Mouse (Mus musculus) heart, embryonic 14.5 days (tissue): ENCODE data around the gene Samhd1. TPM values are rescaled to one million over a fixed set of nuclear protein-coding genes. Genes with fewer than 3 reads are reported as not detected.

Experiments
- ATAC-seq: fragments of 200-750 bp; cut with Nextera tagmentation; 2 replicates; pipeline ENCODE4 v1.8.0; 2017; ENCODE audit warnings: low read depth, moderate TSS enrichment; ENCODE audit not compliant: insufficient number of reproducible peaks, insufficient read depth, low FRiP score
- H3K27ac ChIP-seq, 2 experiments: fragments of 200-500 bp in 1 of 2; fragments of 300-500 bp in 1 of 2; sonication (generic) in 1 of 2; replicated peaks in 1 of 2; 2 replicates each; pipeline ENCODE4 v1.5.1; 2012 to 2014; ENCODE audit warnings: low read depth in 2 of 2, low read length in 2 of 2, control low read depth in 1 of 2, mild to moderate bottlenecking in 1 of 2, mixed read lengths in 1 of 2; ENCODE audit not compliant: control insufficient read depth in 1 of 2, insufficient read depth in 1 of 2
- H3K27me3 ChIP-seq: fragments of 300-500 bp; sonication (generic); 2 replicates; pipeline ENCODE4 v1.6.1; 2014; ENCODE audit warnings: mild to moderate bottlenecking, low read length, control low read depth; ENCODE audit not compliant: control insufficient read depth, insufficient read depth
- H3K36me3 ChIP-seq: fragments of 300-500 bp; sonication (generic); 2 replicates; pipeline ENCODE4 v1.6.1; 2014; ENCODE audit warnings: mild to moderate bottlenecking, control low read depth, low read length, mixed read lengths; ENCODE audit not compliant: control insufficient read depth, insufficient read depth
- H3K4me1 ChIP-seq, 2 experiments: fragments of 200-500 bp in 1 of 2; fragments of 300-500 bp in 1 of 2; sonication (generic) in 1 of 2; 2 replicates each; pipeline ENCODE4 v1.6.1; 2012 to 2014; ENCODE audit warnings: low read length in 2 of 2, control low read depth in 1 of 2, mixed read lengths in 1 of 2; ENCODE audit not compliant: control insufficient read depth in 2 of 2, insufficient read depth in 2 of 2
- H3K4me2 ChIP-seq: fragments of 300-500 bp; sonication (generic); 2 replicates; pipeline ENCODE4 v1.6.1; 2014; ENCODE audit warnings: mild to moderate bottlenecking, low read length
- H3K4me3 ChIP-seq, 2 experiments: fragments of 200-500 bp in 1 of 2; fragments of 300-500 bp in 1 of 2; sonication (generic) in 1 of 2; 2 replicates each; pipeline ENCODE4 v1.5.1; 2012 to 2014; ENCODE audit warnings: low read length in 2 of 2, mild to moderate bottlenecking in 2 of 2, control low read depth in 1 of 2, low read depth in 1 of 2, moderate library complexity in 1 of 2; ENCODE audit not compliant: control insufficient read depth in 1 of 2, insufficient read depth in 1 of 2
- H3K9ac ChIP-seq: fragments of 300-500 bp; sonication (generic); 2 replicates; pipeline ENCODE4 v1.6.1; 2014; ENCODE audit warnings: mild to moderate bottlenecking, low read length
- H3K9me3 ChIP-seq: fragments of 300-500 bp; sonication (generic); 2 replicates; pipeline ENCODE4 v1.6.1; 2016; ENCODE audit warnings: low read length, control low read depth; ENCODE audit not compliant: control insufficient read depth
- WGBS: fragments of 180-500 bp; shearing (Covaris S2); extraction: QIAGEN DNeasy Blood & Tissue Kit; methylation state at CpG from one replicate; pipeline ENCODE4 v1.1.7; 2014; 5-methylcytosine and 5-hydroxymethylcytosine counted together
- polyA plus RNA-seq: library from polyadenylated mRNA; unstranded; fragments of >200 nt; fragmentation: Nextera tagmentation; extraction: Ambion mirVana; gene quantifications from 2 replicates; pipeline ENCODE4 v1.2.1, GENCODE M21; 2014

Samhd1 gene
- polyA plus RNA-seq, 1 experiment from 2014 or later: 18.3 TPM

DNA sequence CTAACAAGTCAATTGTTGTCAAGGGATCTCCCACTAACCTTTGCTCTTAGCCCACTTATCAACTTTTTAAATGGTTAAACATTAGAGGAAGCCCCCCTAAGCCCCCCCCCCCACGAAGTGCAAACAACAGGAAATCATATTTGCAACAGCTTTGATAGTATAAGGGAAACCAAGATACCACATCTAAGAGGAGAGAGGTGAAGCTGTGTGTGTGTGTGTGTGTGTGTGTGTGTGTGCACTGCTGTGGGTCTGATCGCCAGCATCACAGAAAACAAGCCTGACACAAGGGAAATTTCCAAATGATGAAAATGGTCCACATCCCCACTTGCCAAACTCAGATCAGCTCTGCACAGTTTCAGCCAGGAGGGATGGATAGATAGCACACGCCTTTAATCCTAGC, 16.0 kb downstream of the Samhd1 start:
- no peak for ATAC-seq
- Histone ChIP-seq H3K27me3 (no peaks in the 10 kb centered on the region), H3K4me2 (no peak overlapping the region), H3K4me3 (no peak overlapping the region), H3K27ac (no peak overlapping the region), H3K9ac (no peak overlapping the region), H3K9me3 (no peaks in the 10 kb centered on the region), H3K4me1 (no peaks in the 10 kb centered on the region), H3K36me3 (peaks cover 51% of the 10 kb centered on the region)
- 60% methylated on average over 3 of the region's 3 CpGs for WGBS

DNA sequence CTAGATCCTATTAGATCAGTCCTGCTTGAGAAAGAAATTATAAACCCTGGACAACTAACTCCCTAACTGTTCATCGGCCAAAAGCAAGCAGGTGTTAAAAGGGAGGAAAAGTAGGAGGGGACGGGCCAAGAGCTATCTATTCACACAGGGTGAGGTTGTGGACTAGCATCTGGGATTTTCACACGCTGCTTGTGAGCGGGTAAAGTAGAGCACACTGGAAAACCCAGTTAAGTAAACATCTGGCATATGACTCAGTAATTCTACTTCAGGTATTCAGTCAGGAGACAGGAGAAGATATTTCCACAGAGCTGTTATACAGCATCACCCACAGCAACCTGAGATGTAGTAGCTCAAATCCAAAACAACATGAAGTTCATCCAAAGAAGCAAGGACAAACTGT, 16.5 kb downstream of the Samhd1 start:
- Histone ChIP-seq H3K27ac (no peak overlapping the region), H3K4me1 (no peaks in the 10 kb centered on the region), H3K36me3 (peaks cover 56% of the 10 kb centered on the region), H3K27me3 (no peaks in the 10 kb centered on the region), H3K4me2 (no peak overlapping the region), H3K9me3 (no peaks in the 10 kb centered on the region), H3K9ac (no peak overlapping the region), H3K4me3 (no peak overlapping the region)
- no peak for ATAC-seq
- WGBS: 73% methylated on average over 4 of the region's 4 CpGs

DNA sequence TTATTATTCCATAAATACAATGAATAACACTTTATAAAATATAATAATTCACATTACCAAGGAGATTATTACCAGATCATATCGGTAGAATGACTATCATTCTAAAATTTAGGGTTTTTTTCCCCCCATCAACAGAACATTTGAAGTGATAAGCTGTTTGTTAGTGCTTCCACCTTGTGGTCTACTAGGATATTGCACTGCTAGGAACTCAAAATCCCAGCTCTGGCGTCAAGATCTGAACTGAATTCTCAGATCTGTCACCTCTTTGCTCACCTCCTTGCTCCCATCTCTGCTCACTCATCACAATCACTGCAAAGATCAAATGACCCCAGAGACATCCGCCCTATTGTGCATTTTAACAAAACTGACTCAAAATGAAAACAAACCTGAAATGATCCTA, 18.1 kb downstream of the Samhd1 start:
- ATAC-seq: no peak
- Histone ChIP-seq H3K36me3 (peaks cover 61% of the 10 kb centered on the region), H3K27me3 (no peaks in the 10 kb centered on the region), H3K4me1 (no peaks in the 10 kb centered on the region), H3K9ac (no peak overlapping the region), H3K9me3 (no peaks in the 10 kb centered on the region), H3K4me2 (no peak overlapping the region), H3K4me3 (no peak overlapping the region), H3K27ac (no peak overlapping the region)
- WGBS: 18% methylated on average over 3 of the region's 3 CpGs

GRCm38 (mm10) chr2:157108236-157108635, 26.8 kb downstream of the Samhd1 start:
- Histone ChIP-seq H3K36me3 (peaks cover 75% of the 10 kb centered on the region), H3K27ac (no peak overlapping the region), H3K9ac (no peak overlapping the region), H3K4me2 (no peak overlapping the region), H3K4me1 (no peaks in the 10 kb centered on the region), H3K27me3 (no peaks in the 10 kb centered on the region), H3K9me3 (no peaks in the 10 kb centered on the region), H3K4me3 (no peak overlapping the region)
- no peak for ATAC-seq
- 87% methylated on average over 4 of the region's 4 CpGs for WGBS

GRCm38 (mm10) chr2:157104454-157104853, 30.6 kb downstream of the Samhd1 start:
- Histone ChIP-seq H3K9me3 (no peaks in the 10 kb centered on the region), H3K4me2 (no peak overlapping the region), H3K9ac (no peak overlapping the region), H3K4me3 (no peak overlapping the region), H3K36me3 (peaks cover 64% of the 10 kb centered on the region), H3K4me1 (peaks cover 0 to 4% of the 10 kb centered on the region in 2 experiments; a peak in 1 of 4 replicates), H3K27me3 (no peaks in the 10 kb centered on the region), H3K27ac (no peak overlapping the region)
- 90% methylated on average over 8 of the region's 8 CpGs for WGBS
- ATAC-seq: no peak

DNA sequence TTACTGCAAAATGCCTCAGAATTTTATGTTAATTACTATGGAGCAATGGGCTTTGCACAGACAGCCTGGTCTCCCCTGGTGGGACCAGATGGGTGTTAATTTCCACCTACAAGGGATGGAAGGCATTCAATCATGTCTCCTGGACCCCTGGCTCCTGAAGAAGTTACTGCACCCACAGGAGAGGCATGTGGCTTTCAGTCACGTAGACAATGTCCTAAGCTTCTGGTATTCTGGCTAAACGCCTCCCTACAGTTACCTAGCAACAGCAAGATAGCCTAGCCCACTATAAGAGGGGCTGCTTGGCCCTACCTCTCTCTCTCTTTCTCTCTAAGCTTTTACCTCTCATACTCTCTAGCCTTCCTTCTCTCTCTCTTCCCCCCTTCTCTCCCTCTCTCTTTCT, 32.8 kb downstream of the Samhd1 start:
- Histone ChIP-seq H3K4me3 (no peak overlapping the region), H3K9me3 (no peaks in the 10 kb centered on the region), H3K36me3 (peaks cover 49% of the 10 kb centered on the region), H3K27ac (no peak overlapping the region), H3K9ac (no peak overlapping the region), H3K4me2 (no peak overlapping the region), H3K27me3 (no peaks in the 10 kb centered on the region), H3K4me1 (peaks cover 2 to 4% of the 10 kb centered on the region in 2 experiments; a peak in 1 of 4 replicates)
- 38% methylated on average over 2 of the region's 2 CpGs for WGBS
- no peak for ATAC-seq

DNA sequence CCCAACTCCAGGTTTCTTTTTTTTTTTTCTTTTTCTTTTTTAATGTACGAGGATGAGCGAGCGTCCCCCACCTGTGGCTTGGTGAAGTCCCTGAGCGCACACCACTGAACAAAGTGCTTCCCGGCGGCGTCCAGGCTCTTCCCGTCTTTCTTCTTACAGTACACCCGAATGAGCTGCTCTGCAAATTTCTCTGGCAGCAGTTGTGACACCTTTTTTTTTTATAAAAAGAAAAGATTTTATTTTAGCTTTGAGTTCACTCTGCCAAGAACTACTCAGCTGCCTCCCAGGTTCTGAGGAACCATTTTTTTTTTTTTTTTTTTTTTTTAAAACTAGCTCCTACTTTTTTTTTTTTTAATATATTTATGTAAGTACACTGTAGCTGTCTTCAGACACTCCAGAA, 33.4 kb downstream of the Samhd1 start:
- H3K4me2 ChIP-seq: no peak overlapping the region
- 95% methylated on average over 9 of the region's 9 CpGs for WGBS
- H3K9ac ChIP-seq: no peak overlapping the region
- peaks cover 2 to 4% of the 10 kb centered on the region in 2 experiments; a peak in 1 of 4 replicates for H3K4me1 ChIP-seq
- no peaks in the 10 kb centered on the region for H3K27me3 ChIP-seq
- H3K36me3 ChIP-seq: peaks cover 45% of the 10 kb centered on the region
- H3K27ac ChIP-seq: no peak overlapping the region
- no peak overlapping the region for H3K4me3 ChIP-seq
- no peaks in the 10 kb centered on the region for H3K9me3 ChIP-seq
- ATAC-seq: no peak

- no peak overlapping the region for H3K27ac ChIP-seq
- no peak overlapping the region for H3K4me3 ChIP-seq
- peak overlapping the region; percentile 18; the same call in 1 of the 2 replicates for H3K9ac ChIP-seq
- no peaks in the 10 kb centered on the region for H3K9me3 ChIP-seq
- H3K27me3 ChIP-seq: no peaks in the 10 kb centered on the region
- no peak overlapping the region for H3K4me2 ChIP-seq
- WGBS: 41% methylated on average over 12 of the region's 12 CpGs
- peaks cover 40% of the 10 kb centered on the region for H3K36me3 ChIP-seq
- no peak for ATAC-seq
- peaks cover 2 to 4% of the 10 kb centered on the region in 2 experiments; a peak in 1 of 4 replicates for H3K4me1 ChIP-seq
Observed at GRCm38 (mm10) chr2:157100319-157100605, 34.8 kb downstream of the Samhd1 start.
